Mouse (Mus musculus) limb, embryonic 13.5 days (tissue): Measurements from ENCODE around the gene Pou2af1. TPM values are rescaled to one million over a fixed set of nuclear protein-coding genes. Genes with fewer than 3 reads are reported as not detected.

Experiments
- ATAC-seq: fragments of 200-750 bp; cut with Nextera tagmentation; 2 replicates; pipeline ENCODE4 v1.8.0; 2017; ENCODE audit warnings: low read depth, moderate number of reproducible peaks, moderate TSS enrichment; ENCODE audit not compliant: low FRiP score
- H3K27ac ChIP-seq: fragments of 300-500 bp; sonication (generic); 2 replicates; pipeline ENCODE4 v1.5.1; 2015; ENCODE audit warnings: inconsistent platforms, mild to moderate bottlenecking, moderate library complexity
- H3K27me3 ChIP-seq: fragments of 300-500 bp; sonication (generic); 2 replicates; pipeline ENCODE4 v1.6.1; 2015; ENCODE audit warnings: mild to moderate bottlenecking, inconsistent platforms
- H3K36me3 ChIP-seq: fragments of 300-500 bp; sonication (generic); 2 replicates; pipeline ENCODE4 v1.6.1; 2015; ENCODE audit warnings: inconsistent platforms, mild to moderate bottlenecking, moderate library complexity
- H3K4me1 ChIP-seq: fragments of 300-500 bp; sonication (generic); 2 replicates; pipeline ENCODE4 v1.6.1; 2015; ENCODE audit warnings: inconsistent platforms
- H3K4me2 ChIP-seq: fragments of 300-500 bp; sonication (generic); replicated peaks from 2 replicates; pipeline ENCODE4 v1.6.1; 2015; ENCODE audit warnings: inconsistent platforms, mild to moderate bottlenecking, moderate library complexity
- H3K4me3 ChIP-seq: fragments of 300-500 bp; sonication (generic); 2 replicates; pipeline ENCODE4 v1.5.1; 2015; ENCODE audit warnings: moderate library complexity, mild to moderate bottlenecking, inconsistent platforms
- H3K9ac ChIP-seq: fragments of 300-500 bp; sonication (generic); 2 replicates; pipeline ENCODE4 v1.6.1; 2015; ENCODE audit warnings: mild to moderate bottlenecking, inconsistent platforms
- H3K9me3 ChIP-seq: fragments of 300-500 bp; sonication (generic); 2 replicates; pipeline ENCODE4 v1.6.1; 2016; ENCODE audit warnings: inconsistent platforms
- WGBS: fragments of 180-500 bp; shearing (Covaris S2); methylation state at CpG from one replicate; pipeline ENCODE4 v1.1.7; 2015; 5-methylcytosine and 5-hydroxymethylcytosine counted together
- polyA plus RNA-seq: library from polyadenylated mRNA; unstranded; fragments of >200 nt; fragmentation: Nextera tagmentation; extraction: Ambion mirVana; gene quantifications from 2 replicates; pipeline ENCODE4 v1.2.1, GENCODE M21; 2015

The Pou2af1 gene
- polyA plus RNA-seq, 1 experiment from 2014 or later: not detected

- peaks cover 18% of the 10 kb centered on the region for H3K27me3 ChIP-seq
- H3K4me3 ChIP-seq: no peak overlapping the region
- no peaks in the 10 kb centered on the region for H3K9me3 ChIP-seq
- no peak overlapping the region for H3K9ac ChIP-seq
- no peaks in the 10 kb centered on the region for H3K4me1 ChIP-seq
- ATAC-seq: no peak
- no peak overlapping the region for H3K4me2 ChIP-seq
- H3K36me3 ChIP-seq: no peaks in the 10 kb centered on the region
- H3K27ac ChIP-seq: no peak overlapping the region
- 53% methylated on average over 2 of the region's 2 CpGs for WGBS
Measured at GRCm38 (mm10) chr9:51286079-51286478, 72.6 kb downstream of the Pou2af1 start.

Other genes starting within 250 kb of the Pou2af1 start
- gene Sik2, start 204.6 kb upstream of the Pou2af1 start, polyA plus RNA-seq: 15.1 and 17.9 TPM in 2 replicates
- not detected in 2 replicates for gene Btg4, start 152.8 kb upstream of the Pou2af1 start, polyA plus RNA-seq
- 8.4 and 8.6 TPM in 2 replicates for gene Layn, start 136.6 kb upstream of the Pou2af1 start, polyA plus RNA-seq
- not detected in 2 replicates for gene 4833427G06Rik, start 111.6 kb upstream of the Pou2af1 start, polyA plus RNA-seq
- not detected in 2 replicates for gene Gm32742, start 48.2 kb upstream of the Pou2af1 start, polyA plus RNA-seq
- 3.0 and 3.3 TPM in 2 replicates for gene Colca2, start 64.9 kb downstream of the Pou2af1 start, polyA plus RNA-seq
- gene 1810046K07Rik, start 115.2 kb downstream of the Pou2af1 start, polyA plus RNA-seq: 0.60 and 0.67 TPM in 2 replicates